Mouse (Mus musculus): Measurements from ENCODE around the gene Prm3.
A peak's percentile ranks its signal among the peaks of the same experiment; 100 is the strongest.

Prm3 gene

DNA sequence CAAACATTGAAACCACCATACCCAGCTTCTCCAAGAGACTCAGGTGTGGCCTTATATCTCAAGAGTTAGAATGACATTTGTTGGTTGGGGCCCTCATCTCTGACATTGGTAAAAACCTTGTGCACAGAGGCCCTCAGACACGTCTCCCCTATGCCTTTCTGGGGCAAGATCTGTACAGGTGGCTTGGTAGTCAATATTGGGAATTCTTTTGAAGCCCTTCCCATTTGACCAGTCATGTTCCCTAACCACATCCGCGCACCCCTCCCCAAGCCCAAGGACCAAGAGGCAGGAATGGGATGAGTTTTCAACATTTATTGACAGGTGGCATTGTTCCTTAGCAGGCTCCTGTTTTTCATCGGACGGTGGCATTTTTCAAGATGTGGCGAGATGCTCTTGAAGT, 5.3 kb upstream of the Prm3 start, which contains the start of gene Prm2:
Prm2 (minus strand) TSS at position 101 of the 400 bp plus-strand sequence.
- DNase-seq: no peak

DNA sequence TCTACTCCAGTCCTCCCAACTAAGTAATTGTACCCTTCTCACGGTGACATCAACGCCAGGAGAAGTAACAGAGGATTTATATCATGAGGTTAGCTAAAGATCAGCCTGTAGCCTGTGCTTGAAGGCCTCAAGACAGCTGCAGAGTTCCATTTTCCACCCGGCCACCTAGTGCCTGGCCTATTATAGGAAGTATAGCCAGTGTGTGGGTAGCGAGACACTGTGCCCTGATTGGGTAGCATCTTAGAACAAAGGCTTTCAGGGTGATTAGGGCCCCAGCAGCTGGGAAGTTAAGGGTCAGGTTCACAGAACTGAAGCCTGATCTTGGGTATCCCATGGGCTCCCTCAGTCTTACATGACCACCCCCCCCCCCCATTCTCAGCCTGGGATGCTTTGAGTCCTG, 1.8 kb downstream of the Prm3 start:
- no peak for DNase-seq

DNA sequence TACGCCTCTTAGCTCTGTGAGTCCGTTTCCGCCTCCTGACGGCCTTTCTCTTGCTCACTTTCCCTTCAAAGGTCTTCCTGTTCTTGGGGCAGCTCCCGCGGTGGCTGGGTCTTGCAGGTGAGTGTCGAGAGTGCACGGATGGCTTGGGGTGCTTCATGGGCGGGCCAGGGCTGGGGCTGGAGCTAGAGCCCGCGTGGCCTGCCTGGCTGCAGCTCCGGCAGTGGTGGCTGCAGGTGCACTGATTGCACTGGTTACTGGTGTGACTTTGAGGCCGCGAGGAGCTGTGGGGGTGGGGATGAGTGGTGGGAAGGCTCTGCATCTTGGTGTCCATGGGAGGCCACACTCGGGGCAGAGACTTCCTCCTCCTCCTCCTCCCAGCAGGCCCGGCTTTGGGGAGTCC, 2.4 kb downstream of the Prm3 start, which contains the start of gene Tnp2:
Tnp2 (minus strand) TSS at position 390 of the 400 bp plus-strand sequence.
- DNase-seq: no peak

DNA sequence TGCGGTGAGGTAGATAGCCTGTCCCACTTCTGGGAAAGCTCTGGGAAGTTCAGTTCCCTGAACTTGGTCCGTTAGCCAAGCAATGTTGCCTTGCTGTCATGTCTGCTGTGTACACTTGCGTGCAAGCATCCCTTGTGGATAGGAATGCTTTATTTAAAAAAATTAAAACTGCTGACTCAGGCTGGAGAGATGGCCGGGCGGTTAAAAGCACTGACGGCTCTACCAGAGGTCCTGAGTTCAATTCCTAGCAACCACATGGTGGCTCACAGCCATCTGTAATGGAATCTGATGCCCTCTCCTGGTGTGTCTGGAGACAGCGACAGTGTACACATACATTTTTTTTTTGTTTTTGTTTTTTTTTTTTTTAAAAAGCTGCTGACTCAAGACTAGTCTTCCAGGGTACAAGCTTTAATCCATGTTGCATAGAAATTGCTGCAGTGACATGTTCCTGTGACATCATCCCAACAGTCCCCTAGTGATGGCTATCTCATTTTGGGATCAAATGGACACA, 3.1 kb downstream of the Prm3 start:
- no peak for DNase-seq

DNA sequence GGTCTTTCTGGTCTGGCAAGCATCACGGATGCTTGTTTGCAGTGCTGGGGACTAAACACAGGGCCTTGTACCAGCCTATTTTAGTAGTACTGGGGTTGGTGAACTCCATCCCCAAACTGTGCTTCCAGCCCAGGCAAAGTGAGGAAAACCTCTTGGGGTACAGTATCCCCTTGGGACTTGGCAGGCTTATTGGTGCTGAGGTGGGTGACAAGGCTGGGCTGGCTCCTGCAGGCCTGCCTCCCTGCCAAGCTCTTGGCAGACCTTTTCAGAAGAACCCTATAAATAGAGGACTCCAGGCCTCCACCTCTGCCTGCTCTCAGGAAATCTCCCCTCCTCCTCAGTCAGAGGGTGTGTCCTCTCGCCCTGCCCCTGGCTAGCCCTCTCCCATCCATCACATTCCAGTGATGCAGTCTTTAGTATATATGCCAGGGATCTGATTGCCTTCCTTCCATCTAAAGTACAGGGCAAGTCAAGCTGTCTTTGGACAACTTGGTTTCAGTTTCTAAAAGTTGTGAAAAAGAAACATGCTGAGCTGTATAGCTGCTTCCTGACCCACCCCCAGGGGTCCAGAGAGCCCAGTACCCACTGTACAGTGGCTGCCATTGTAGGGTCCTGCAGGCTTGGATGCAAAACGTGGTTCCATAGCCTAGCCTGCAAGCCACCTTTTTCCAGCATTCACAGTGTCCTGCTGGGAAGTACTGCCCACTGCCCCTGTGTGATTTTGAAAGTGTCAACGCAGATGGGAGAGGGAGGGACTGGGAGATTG, 3.7 kb downstream of the Prm3 start:
- no peak for DNase-seq

- DNase-seq: peak; percentile 78
Observed at GRCm38 (mm10) chr16:10786288-10786687, 4.4 kb downstream of the Prm3 start.

- peak; percentile 80 for DNase-seq
Observed at GRCm38 (mm10) chr16:10785371-10786231, 5.1 kb downstream of the Prm3 start, which contains the start of gene Socs1. Gene Socs1 (minus strand): TSS chr16:10785536.

GRCm38 (mm10) chr16:10784793-10785370, 5.8 kb downstream of the Prm3 start:
- peak; percentile 87 for DNase-seq

GRCm38 (mm10) chr16:10783883-10784792, 6.6 kb downstream of the Prm3 start:
- DNase-seq: peak; percentile 47

DNA sequence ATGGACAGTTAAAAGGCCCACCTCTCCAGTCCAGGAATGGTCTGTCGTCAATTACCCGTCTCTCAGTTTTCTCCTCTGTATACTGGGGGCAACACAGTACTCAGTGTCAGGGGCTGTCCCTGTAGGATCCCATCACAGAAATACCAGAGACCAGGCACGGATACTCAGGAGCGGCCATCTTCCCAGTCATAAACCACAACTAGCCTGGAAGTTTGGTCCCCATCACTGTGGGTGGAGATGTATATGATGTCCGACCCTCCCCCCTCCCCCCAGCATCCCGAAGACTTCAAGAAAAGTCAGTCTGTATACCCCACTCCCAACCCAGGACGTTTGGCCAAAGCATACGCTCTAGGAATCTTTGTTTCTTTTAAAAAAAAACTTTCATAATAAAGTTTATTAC, 7.3 kb downstream of the Prm3 start:
- no peak for DNase-seq

GRCm38 (mm10) chr16:10783152-10783434, 7.6 kb downstream of the Prm3 start:
- no peak for DNase-seq

GRCm38 (mm10) chr16:10782377-10783151, 8.2 kb downstream of the Prm3 start:
- DNase-seq: no peak

GRCm38 (mm10) chr16:10781862-10782371, 8.8 kb downstream of the Prm3 start:
- no peak for DNase-seq

GRCm38 (mm10) chr16:10780631-10781120, 10.0 kb downstream of the Prm3 start:
- no peak for DNase-seq

DNA sequence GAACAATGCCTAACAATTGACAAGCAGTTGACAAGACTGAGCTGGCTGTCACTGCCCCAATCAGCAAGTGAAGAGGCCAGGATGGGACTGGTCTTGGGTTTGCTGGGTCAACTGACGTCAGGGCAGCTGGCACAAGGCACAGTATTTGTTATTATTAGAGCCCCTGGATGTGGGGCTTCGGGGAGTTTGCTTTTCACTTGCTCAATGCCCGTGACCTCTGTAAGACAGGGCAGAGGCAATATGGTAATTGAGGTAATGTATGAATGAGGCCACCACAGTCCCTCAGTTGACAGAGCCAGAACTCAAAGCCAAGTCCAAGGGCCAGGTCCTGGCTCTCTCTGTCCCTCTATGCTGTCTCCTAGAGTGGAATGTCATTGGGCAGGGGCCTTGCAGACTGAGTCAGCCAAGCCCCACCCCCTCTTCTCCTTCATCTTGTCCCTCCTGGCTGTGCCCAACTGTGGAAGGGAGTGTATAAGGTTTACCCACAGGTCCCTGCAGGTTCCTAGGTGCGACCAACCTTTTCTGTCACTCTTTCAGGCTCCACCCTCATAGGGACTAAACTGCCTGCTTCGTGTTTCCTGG, 13.0 kb downstream of the Prm3 start:
- DNase-seq: no peak

DNA sequence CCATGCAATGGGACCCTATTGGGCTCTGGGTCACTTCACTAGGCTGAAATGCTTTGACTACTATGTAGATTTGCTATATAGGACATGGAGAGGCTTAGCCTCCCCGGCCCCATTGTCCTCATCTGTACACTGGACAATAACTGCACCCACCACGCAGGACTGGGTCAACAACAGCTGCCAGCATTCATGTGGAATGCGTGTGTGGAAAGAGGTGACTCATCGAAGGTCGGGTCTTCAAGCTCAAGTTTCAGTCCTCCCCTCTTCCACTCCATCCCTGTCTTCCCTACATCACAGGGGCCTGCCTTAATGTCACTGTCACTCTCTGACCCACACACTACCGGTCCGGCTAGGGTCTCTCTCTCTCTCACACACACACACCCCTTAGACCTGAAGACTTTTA, 14.4 kb downstream of the Prm3 start:
- DNase-seq: no peak

DNA sequence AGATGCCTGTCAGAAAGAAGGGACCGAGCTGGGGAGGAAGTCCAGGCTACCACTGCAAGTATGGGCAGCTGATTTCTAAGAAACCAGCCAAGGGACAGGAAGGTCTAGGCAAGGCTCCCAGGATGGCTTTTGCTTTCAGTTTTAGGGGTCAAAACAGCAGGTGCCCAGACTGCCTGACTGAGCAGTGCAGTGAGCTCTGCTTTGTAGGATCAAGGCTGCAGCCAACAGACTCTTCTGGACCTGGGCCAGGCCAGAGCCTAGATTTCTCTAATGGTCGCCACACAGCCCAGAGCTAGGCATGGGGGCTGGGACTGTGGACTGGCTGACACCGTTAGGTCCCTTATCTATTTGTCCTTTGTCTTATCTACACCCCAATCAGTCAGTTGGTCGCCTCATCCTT, 16.0 kb downstream of the Prm3 start:
- no peak for DNase-seq

DNA sequence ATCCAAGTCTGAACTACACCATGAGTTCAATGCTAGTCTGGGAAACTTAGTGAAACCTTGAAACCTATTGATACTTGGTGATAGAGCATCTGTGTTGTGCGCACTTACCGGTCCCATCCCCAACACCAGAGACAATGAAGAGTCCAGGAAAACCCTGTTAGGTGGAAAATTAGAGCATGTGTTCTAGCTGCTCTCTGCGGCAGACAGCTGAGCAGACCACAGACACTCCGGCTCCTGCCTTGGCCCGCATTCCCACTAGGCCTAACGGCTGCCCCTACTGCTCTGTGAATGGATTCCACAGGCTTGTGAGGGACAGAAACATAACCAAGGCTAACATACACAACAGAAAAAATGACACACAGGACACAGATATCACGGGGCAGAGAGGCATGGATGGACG, 17.2 kb downstream of the Prm3 start:
- DNase-seq: no peak

- no peak for DNase-seq
Observed at GRCm38 (mm10) chr16:10771769-10772510, 18.8 kb downstream of the Prm3 start.
